ENCODE assay signal across 12 mouse cellular contexts in genomic region chr8:121086004-121086900, GRCm38 (mm10). TPM values are rescaled to one million over a fixed set of nuclear protein-coding genes. Genes with fewer than 3 reads are reported as not detected.
A peak's percentile ranks its signal among the peaks of the same experiment; 100 is the strongest.
DNase-seq lines count a peak whose midpoint lies in the region; ATAC-seq and TF ChIP-seq lines count a peak whose summit lies in the region.
"Had no signal": no experiment of that assay in that cellular context is flagged by ENCODE, and none has a peak within 500 bp of the region (broad histone marks: within the 10 kb centered on the region; RNA-seq: fewer than 3 reads in every experiment).

No protein-coding gene starts in this region.

- H3K27ac ChIP-seq in hindbrain, embryonic 11.5 days (ENCODE audit: low read depth, low read length) = no peak overlapping the region
- H3K27ac ChIP-seq in hindbrain, embryonic 13.5 days = no peak overlapping the region
- no peak overlapping the region for H3K27ac ChIP-seq in embryonic facial prominence, embryonic 13.5 days
- H3K27ac ChIP-seq in intestine, postnatal 0 days (ENCODE audit: low read depth, low read length) = 0 out of 2 replicates have a peak overlapping the region, but pooled peaks have one; percentile 87
- H3K27ac ChIP-seq: limb, embryonic 15.5 days had no signal

- no peaks in the 10 kb centered on the region for H3K36me3 ChIP-seq in hindbrain, embryonic 11.5 days (ENCODE audit: control insufficient read depth, insufficient read depth, low read length)
- no peaks in the 10 kb centered on the region for H3K36me3 ChIP-seq in hindbrain, embryonic 13.5 days
- H3K36me3 ChIP-seq in embryonic facial prominence, embryonic 13.5 days = no peaks in the 10 kb centered on the region
- H3K36me3 ChIP-seq in intestine, postnatal 0 days (ENCODE audit: control insufficient read depth, insufficient read depth) = peaks cover 3% of the 10 kb centered on the region; the same call in 1 of the 2 replicates
- H3K36me3 ChIP-seq: limb, embryonic 15.5 days had no signal

- DNase-seq in hindbrain, embryonic 11.5 days (ENCODE audit: low spot score) = peak; percentile 50
- DNase-seq in lung, postnatal 4 days = peak; percentile 51 to 61
- DNase-seq in urinary bladder, postnatal 36 days (ENCODE audit: low spot score in 2 of 2) = no peak
- DNase-seq in adrenal gland, adult 8-10 months = no peak
- no peak for DNase-seq in left cerebral cortex, postnatal 4 days
- DNase-seq: adrenal gland, postnatal 25 days; cerebellum, adult 18-20 months; kidney, adult 8-10 months had no signal

- H3K4me3 ChIP-seq in hindbrain, embryonic 11.5 days (ENCODE audit: low read depth, low read length) = no peak overlapping the region
- no peak overlapping the region for H3K4me3 ChIP-seq in hindbrain, embryonic 13.5 days
- H3K4me3 ChIP-seq in embryonic facial prominence, embryonic 13.5 days = peak overlapping the region; percentile 56
- H3K4me3 ChIP-seq in intestine, postnatal 0 days (ENCODE audit: low read depth, low read length) = peak overlapping the region; percentile 65
- H3K4me3 ChIP-seq: limb, embryonic 15.5 days had no signal

- H3K9ac ChIP-seq in hindbrain, embryonic 11.5 days (ENCODE audit: low read depth, low read length) = no peak overlapping the region
- H3K9ac ChIP-seq in hindbrain, embryonic 13.5 days = no peak overlapping the region
- peak overlapping the region; percentile 71 for H3K9ac ChIP-seq in embryonic facial prominence, embryonic 13.5 days
- peak overlapping the region; percentile 75 for H3K9ac ChIP-seq in intestine, postnatal 0 days (ENCODE audit: low read depth, low read length)
- H3K9ac ChIP-seq: limb, embryonic 15.5 days had no signal

- no peak overlapping the region for H3K4me2 ChIP-seq in hindbrain, embryonic 11.5 days (replicated peaks; ENCODE audit: low read depth, low read length)
- no peak overlapping the region for H3K4me2 ChIP-seq in hindbrain, embryonic 13.5 days
- peak overlapping the region; percentile 92 for H3K4me2 ChIP-seq in embryonic facial prominence, embryonic 13.5 days
- peak overlapping the region; percentile 84 for H3K4me2 ChIP-seq in intestine, postnatal 0 days (replicated peaks; ENCODE audit: low read depth)
- H3K4me2 ChIP-seq: limb, embryonic 15.5 days had no signal

- TF ChIP-seq CTCF in intestine, postnatal 0 days (IDR thresholded peaks at IDR 0.05; ENCODE audit: low read depth) = no peak; the same call in 1 of the 2 replicates

- H3K9me3 ChIP-seq in hindbrain, embryonic 11.5 days (ENCODE audit: control insufficient read depth, low read length) = no peaks in the 10 kb centered on the region
- no peaks in the 10 kb centered on the region for H3K9me3 ChIP-seq in hindbrain, embryonic 13.5 days
- H3K9me3 ChIP-seq in embryonic facial prominence, embryonic 13.5 days = no peaks in the 10 kb centered on the region
- no peaks in the 10 kb centered on the region for H3K9me3 ChIP-seq in intestine, postnatal 0 days (ENCODE audit: control insufficient read depth)
- H3K9me3 ChIP-seq: limb, embryonic 15.5 days had no signal

- ATAC-seq in hindbrain, embryonic 11.5 days (ENCODE audit: low FRiP score) = no peak
- ATAC-seq in hindbrain, embryonic 13.5 days (ENCODE audit: low FRiP score) = no peak
- no peak for ATAC-seq in embryonic facial prominence, embryonic 13.5 days (ENCODE audit: insufficient number of reproducible peaks, insufficient read depth, low FRiP score, low TSS enrichment, low read depth)
- no peak for ATAC-seq in intestine, postnatal 0 days

- 3% methylated on average over 19 of the region's 19 CpGs for WGBS in hindbrain, embryonic 11.5 days
- 7% methylated on average over 19 of the region's 19 CpGs for WGBS in hindbrain, embryonic 13.5 days
- 18% methylated on average over 19 of the region's 19 CpGs for whole genome bisulfite sequencing in embryonic facial prominence, embryonic 13.5 days
- 22% methylated on average over 19 of the region's 19 CpGs for WGBS in intestine, postnatal 0 days

- intact Hi-C loops in left cerebral cortex, postnatal 4 days (cut with DNase I) = no loop called here

- H3K4me1 ChIP-seq in hindbrain, embryonic 11.5 days (replicated peaks; ENCODE audit: control insufficient read depth, insufficient read depth, low read length) = peaks cover 16% of the 10 kb centered on the region
- peaks cover 25% of the 10 kb centered on the region for H3K4me1 ChIP-seq in hindbrain, embryonic 13.5 days (replicated peaks)
- peaks cover 43% of the 10 kb centered on the region for H3K4me1 ChIP-seq in embryonic facial prominence, embryonic 13.5 days
- H3K4me1 ChIP-seq in intestine, postnatal 0 days (replicated peaks; ENCODE audit: control insufficient read depth, insufficient read depth, low read length) = no peaks in the 10 kb centered on the region

- H3K27me3 ChIP-seq in hindbrain, embryonic 11.5 days (ENCODE audit: control insufficient read depth, insufficient read depth, low read length) = peaks cover 96% of the 10 kb centered on the region
- peaks cover 98% of the 10 kb centered on the region for H3K27me3 ChIP-seq in hindbrain, embryonic 13.5 days
- H3K27me3 ChIP-seq in embryonic facial prominence, embryonic 13.5 days = peaks cover 100% of the 10 kb centered on the region
- H3K27me3 ChIP-seq in intestine, postnatal 0 days (replicated peaks; ENCODE audit: control insufficient read depth, insufficient read depth, low read length) = peaks cover 85% of the 10 kb centered on the region

RNA-seq across cellular contexts. Expression of gene Foxf1, which starts 2.1 kb away (rescaled TPM):
- polyA plus RNA-seq in hindbrain, embryonic 11.5 days (2014; fragmentation: Nextera tagmentation; extraction: Ambion mirVana) = 2.1 and 2.3 TPM in 2 replicates
- polyA plus RNA-seq in hindbrain, embryonic 13.5 days (2015; fragmentation: Nextera tagmentation; extraction: Ambion mirVana) = 0.96 and 1.3 TPM in 2 replicates
- polyA plus RNA-seq in embryonic facial prominence, embryonic 13.5 days (2015; fragmentation: Nextera tagmentation; extraction: Ambion mirVana) = 10.7 and 15.1 TPM in 2 replicates
- polyA plus RNA-seq in intestine, postnatal 0 days (2015; fragmentation: Nextera tagmentation; extraction: Ambion mirVana) = 49.8 and 50.1 TPM in 2 replicates
- total RNA-seq in adrenal gland, adult 8-10 months (2022) = under 1 TPM; 0.17 to 0.46 (median 0.29) TPM
- 1 to 10 TPM; 1.7 TPM for total RNA-seq in left cerebral cortex, postnatal 4 days (2021)

RNA-seq across cellular contexts. Expression of gene Mthfsd, which starts 21.9 kb away (rescaled TPM):
- polyA plus RNA-seq in hindbrain, embryonic 11.5 days (2014; fragmentation: Nextera tagmentation; extraction: Ambion mirVana) = 53.5 and 56.1 TPM in 2 replicates
- polyA plus RNA-seq in hindbrain, embryonic 13.5 days (2015; fragmentation: Nextera tagmentation; extraction: Ambion mirVana) = 53.8 and 54.1 TPM in 2 replicates
- 60.5 and 70.5 TPM in 2 replicates for polyA plus RNA-seq in embryonic facial prominence, embryonic 13.5 days (2015; fragmentation: Nextera tagmentation; extraction: Ambion mirVana)
- 24.9 and 25.1 TPM in 2 replicates for polyA plus RNA-seq in intestine, postnatal 0 days (2015; fragmentation: Nextera tagmentation; extraction: Ambion mirVana)
- total RNA-seq in adrenal gland, adult 8-10 months (2022) = 10 to 100 TPM; 35.0 to 59.1 (median 47.1) TPM
- total RNA-seq in left cerebral cortex, postnatal 4 days (2021) = 10 to 100 TPM; 23.2 to 26.6 TPM

RNA-seq across cellular contexts. Expression of gene Foxc2, which starts 29.7 kb away (rescaled TPM):
- 6.8 and 8.0 TPM in 2 replicates for polyA plus RNA-seq in hindbrain, embryonic 11.5 days (2014; fragmentation: Nextera tagmentation; extraction: Ambion mirVana)
- 2.8 and 4.1 TPM in 2 replicates for polyA plus RNA-seq in hindbrain, embryonic 13.5 days (2015; fragmentation: Nextera tagmentation; extraction: Ambion mirVana)
- polyA plus RNA-seq in embryonic facial prominence, embryonic 13.5 days (2015; fragmentation: Nextera tagmentation; extraction: Ambion mirVana) = 3.2 and 3.3 TPM in 2 replicates
- 0.48 and 0.60 TPM in 2 replicates for polyA plus RNA-seq in intestine, postnatal 0 days (2015; fragmentation: Nextera tagmentation; extraction: Ambion mirVana)
- total RNA-seq in adrenal gland, adult 8-10 months (2022) = 1 to 10 TPM; 3.9 to 5.9 (median 5.1) TPM
- 1 to 10 TPM; 4.3 to 4.4 TPM for total RNA-seq in left cerebral cortex, postnatal 4 days (2021)

RNA-seq across cellular contexts. Expression of gene Foxl1, which starts 41.5 kb away (rescaled TPM):
- 0.73 and 1.9 TPM in 2 replicates for polyA plus RNA-seq in hindbrain, embryonic 11.5 days (2014; fragmentation: Nextera tagmentation; extraction: Ambion mirVana)
- 0.16 and 0.27 TPM in 2 replicates for polyA plus RNA-seq in hindbrain, embryonic 13.5 days (2015; fragmentation: Nextera tagmentation; extraction: Ambion mirVana)
- 0.28 and 0.34 TPM in 2 replicates for polyA plus RNA-seq in embryonic facial prominence, embryonic 13.5 days (2015; fragmentation: Nextera tagmentation; extraction: Ambion mirVana)
- 2.6 and 2.8 TPM in 2 replicates for polyA plus RNA-seq in intestine, postnatal 0 days (2015; fragmentation: Nextera tagmentation; extraction: Ambion mirVana)
- total RNA-seq in adrenal gland, adult 8-10 months (2022) = under 1 TPM; 0.24 to 0.78 (median 0.54) TPM
- under 1 TPM in 1 of 2 experiments, not detected in 1; 0.18 TPM for total RNA-seq in left cerebral cortex, postnatal 4 days (2021)

Comparison
In these comparisons a context has a peak if more than half of its experiments do, and no peak if none do; other contexts are left out.
1. DNase-seq: peak in hindbrain, embryonic 11.5 days (single experiment) and lung, postnatal 4 days (2 of 2); none in urinary bladder, postnatal 36 days (0 of 2), adrenal gland, adult 8-10 months (single experiment) and left cerebral cortex, postnatal 4 days (single experiment).
2. H3K4me2 ChIP-seq: peak in embryonic facial prominence, embryonic 13.5 days (single experiment) and intestine, postnatal 0 days (single experiment); none in hindbrain, embryonic 11.5 days (single experiment) and hindbrain, embryonic 13.5 days (single experiment).
3. H3K4me3 ChIP-seq: peak in embryonic facial prominence, embryonic 13.5 days (single experiment) and intestine, postnatal 0 days (single experiment); none in hindbrain, embryonic 11.5 days (single experiment) and hindbrain, embryonic 13.5 days (single experiment).
4. H3K9ac ChIP-seq: peak in embryonic facial prominence, embryonic 13.5 days (single experiment) and intestine, postnatal 0 days (single experiment); none in hindbrain, embryonic 11.5 days (single experiment) and hindbrain, embryonic 13.5 days (single experiment).